In genomic region chr7:82075359-82075758, GRCm38 (mm10) we compare ENCODE assay signal across 18 mouse cellular contexts.
"Had no signal": no experiment of that assay in that cellular context is flagged by ENCODE, and none has a peak within 500 bp of the region (broad histone marks: within the 10 kb centered on the region; RNA-seq: fewer than 3 reads in every experiment).

No protein-coding gene starts in this region.

- H3K4me3 ChIP-seq: midbrain, embryonic 10.5 days; midbrain, embryonic 12.5 days; myocyte; neural tube, embryonic 13.5 days; neural tube, embryonic 15.5 days had no signal

- H3K4me1 ChIP-seq: midbrain, embryonic 12.5 days; neural tube, embryonic 13.5 days; neural tube, embryonic 15.5 days had no signal

- DNase-seq: lung, adult 18-20 months; lung, embryonic 14.5 days; lung, postnatal 10 days; lung, postnatal 4 days; midbrain, embryonic 14.5 days; retina, postnatal 1 day; right cerebral cortex, postnatal 25 days; right cerebral cortex, postnatal 4 days; spleen, adult 18-20 months; thymus, adult 2 months; thymus, postnatal 25 days; thymus, postnatal 4 days had no signal

- H3K9me3 ChIP-seq: midbrain, embryonic 10.5 days; midbrain, embryonic 12.5 days; neural tube, embryonic 13.5 days; neural tube, embryonic 15.5 days had no signal

- H3K27ac ChIP-seq: midbrain, embryonic 10.5 days; midbrain, embryonic 12.5 days; neural tube, embryonic 13.5 days; neural tube, embryonic 15.5 days had no signal

- H3K36me3 ChIP-seq: midbrain, embryonic 10.5 days; midbrain, embryonic 12.5 days; neural tube, embryonic 13.5 days; neural tube, embryonic 15.5 days had no signal

- ATAC-seq: midbrain, embryonic 16.5 days had no signal

- H3K27me3 ChIP-seq: midbrain, embryonic 12.5 days; neural tube, embryonic 13.5 days; neural tube, embryonic 15.5 days had no signal

- H3K9ac ChIP-seq: lung, embryonic 14.5 days; midbrain, embryonic 12.5 days; neural tube, embryonic 13.5 days; neural tube, embryonic 15.5 days had no signal

- H3K4me2 ChIP-seq: lung, embryonic 14.5 days; midbrain, embryonic 12.5 days; neural tube, embryonic 13.5 days; neural tube, embryonic 15.5 days had no signal
